Mouse (Mus musculus) thymus, adult 2 months (tissue): ENCODE measurements around the gene Smndc1. TPM values are rescaled to one million over a fixed set of nuclear protein-coding genes. Genes with fewer than 3 reads are reported as not detected.

Experiments used
- DNase-seq: peaks from one replicate; pipeline ENCODE4 v3.0.0; 2021
- H3K27ac ChIP-seq: fragments of 200-500 bp; 2 replicates; pipeline ENCODE4 v1.5.1; 2012; ENCODE audit warnings: low read length, control low read depth; ENCODE audit not compliant: control insufficient read depth, insufficient read depth
- H3K27me3 ChIP-seq: fragments of 200-500 bp; 2 replicates; pipeline ENCODE4 v1.6.1; 2012; ENCODE audit warnings: mild to moderate bottlenecking, low read length, moderate library complexity, mixed read lengths; ENCODE audit not compliant: control insufficient read depth, insufficient read depth
- H3K36me3 ChIP-seq: fragments of 200-500 bp; 2 replicates; pipeline ENCODE4 v1.6.1; 2012; ENCODE audit warnings: mild to moderate bottlenecking, low read length, moderate library complexity; ENCODE audit not compliant: control insufficient read depth, insufficient read depth
- H3K4me1 ChIP-seq: fragments of 200-500 bp; replicated peaks from 2 replicates; pipeline ENCODE4 v1.6.1; 2012; ENCODE audit warnings: low read length; ENCODE audit not compliant: control insufficient read depth, insufficient read depth
- H3K4me3 ChIP-seq: fragments of 200-500 bp; 2 replicates; pipeline ENCODE4 v1.5.1; 2012; ENCODE audit warnings: mild to moderate bottlenecking, low read length, control low read depth, moderate library complexity; ENCODE audit not compliant: control insufficient read depth, insufficient read depth
- CTCF ChIP-seq: fragments of 200-500 bp; IDR thresholded peaks from 2 replicates; pipeline ENCODE4 v1.5.1; 2012; ENCODE audit warnings: mild to moderate bottlenecking, control low read depth, low read length, moderate library complexity, borderline replicate concordance; ENCODE audit not compliant: control insufficient read depth, poor library complexity, insufficient read depth; ENCODE audit errors: extremely low read depth
- POLR2A ChIP-seq: fragments of 200-500 bp; IDR thresholded peaks from 2 replicates; pipeline ENCODE4 v1.6.1; 2012; ENCODE audit warnings: mild to moderate bottlenecking, low read length, control low read depth, moderate library complexity; ENCODE audit not compliant: control insufficient read depth, poor library complexity, insufficient read depth; ENCODE audit errors: extremely low read depth
- WGBS: fragments of 180-500 bp; shearing (Covaris S2); methylation state at CpG from one replicate; pipeline ENCODE4 v1.1.7; 2018; 5-methylcytosine and 5-hydroxymethylcytosine counted together
- polyA plus RNA-seq: library from polyadenylated mRNA; depleted of rRNA; stranded (reverse); fragments of >200 nt; gene quantifications from 2 replicates; pipeline ENCODE4 v1.2.3, GENCODE M21; 2012

The Smndc1 gene
- polyA plus RNA-seq, 1 experiment, result 6.8 TPM

DNA sequence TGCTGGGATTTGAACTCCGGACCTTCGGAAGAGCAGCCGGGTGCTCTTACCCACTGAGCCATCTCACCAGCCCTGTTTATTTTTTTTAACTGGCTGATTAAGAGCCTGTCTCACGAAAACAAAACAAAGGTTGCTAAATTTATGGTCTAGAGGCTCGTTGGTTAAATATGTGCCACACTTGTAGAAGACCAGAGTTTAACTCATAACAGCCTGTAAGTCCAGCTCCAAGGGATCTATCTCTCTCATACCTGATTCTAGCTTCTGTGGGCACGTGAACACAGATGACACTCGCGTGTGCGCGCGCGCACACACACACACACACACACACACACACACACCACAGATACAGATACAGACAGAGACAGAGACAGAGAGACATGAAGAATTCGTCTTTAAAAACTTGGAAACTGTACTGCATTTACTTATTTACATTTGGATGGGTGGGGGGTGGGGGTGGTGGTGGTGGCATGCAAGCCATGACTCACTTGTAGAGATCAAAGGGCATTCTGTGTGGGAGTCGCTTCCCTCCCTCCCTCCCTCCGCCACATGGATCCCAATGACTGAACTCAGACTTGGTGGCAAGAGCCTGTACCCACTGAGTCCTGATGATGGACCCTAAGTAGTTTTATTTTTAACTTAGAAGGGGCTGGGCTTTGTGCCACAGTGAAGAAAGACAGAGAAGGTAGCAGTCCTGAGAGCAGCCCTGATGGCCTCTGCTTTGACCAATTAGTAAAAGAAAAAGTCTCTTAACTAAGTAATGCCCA, 23.4 kb upstream of the Smndc1 start:
- 91% methylated on average over 15 of the region's 15 CpGs for WGBS
- no peaks in the 10 kb centered on the region for H3K36me3 ChIP-seq
- H3K27ac ChIP-seq, result no peak overlapping the region
- H3K27me3 ChIP-seq, result no peaks in the 10 kb centered on the region
- TF ChIP-seq POLR2A, result no peak
- TF ChIP-seq CTCF, result no peak
- no peak for DNase-seq
- H3K4me1 ChIP-seq, result peaks cover 2% of the 10 kb centered on the region
- H3K4me3 ChIP-seq, result no peak overlapping the region

DNA sequence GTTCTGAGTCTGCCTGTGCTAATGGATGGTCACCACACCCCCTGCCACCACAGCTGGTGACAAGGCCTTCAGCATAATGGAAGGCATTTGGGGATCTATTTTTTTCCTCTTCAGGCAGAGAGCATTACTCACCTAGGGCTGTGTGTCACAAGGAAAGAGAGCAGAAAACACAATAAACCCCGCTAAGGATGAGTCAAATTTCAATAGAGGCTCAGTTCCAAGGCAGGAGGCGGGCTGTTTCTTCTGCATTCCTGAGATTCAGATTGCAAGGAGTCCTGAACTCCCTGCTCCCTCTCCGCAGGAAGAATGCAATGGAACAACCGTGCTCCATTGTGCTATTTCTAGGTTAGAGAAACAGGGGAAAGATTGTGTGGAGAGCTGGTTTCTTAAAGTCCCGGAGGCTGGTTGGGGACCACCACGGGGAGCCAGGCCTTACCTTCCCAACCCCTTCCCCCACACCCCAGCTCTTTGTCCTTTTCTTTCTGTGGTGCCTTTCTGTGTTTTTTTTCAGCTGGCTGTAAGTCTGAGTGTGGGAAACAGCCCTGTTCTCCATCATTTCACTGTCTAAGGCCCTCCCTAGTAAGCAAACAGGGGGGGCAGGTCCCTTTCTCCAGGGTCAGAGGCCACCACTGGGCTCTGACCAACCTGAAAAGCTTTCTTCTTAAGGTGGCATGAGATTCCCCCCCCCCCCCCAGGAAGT, 21.9 kb upstream of the Smndc1 start:
- TF ChIP-seq POLR2A (no peak), CTCF (no peak)
- no peaks in the 10 kb centered on the region for H3K27me3 ChIP-seq

DNA sequence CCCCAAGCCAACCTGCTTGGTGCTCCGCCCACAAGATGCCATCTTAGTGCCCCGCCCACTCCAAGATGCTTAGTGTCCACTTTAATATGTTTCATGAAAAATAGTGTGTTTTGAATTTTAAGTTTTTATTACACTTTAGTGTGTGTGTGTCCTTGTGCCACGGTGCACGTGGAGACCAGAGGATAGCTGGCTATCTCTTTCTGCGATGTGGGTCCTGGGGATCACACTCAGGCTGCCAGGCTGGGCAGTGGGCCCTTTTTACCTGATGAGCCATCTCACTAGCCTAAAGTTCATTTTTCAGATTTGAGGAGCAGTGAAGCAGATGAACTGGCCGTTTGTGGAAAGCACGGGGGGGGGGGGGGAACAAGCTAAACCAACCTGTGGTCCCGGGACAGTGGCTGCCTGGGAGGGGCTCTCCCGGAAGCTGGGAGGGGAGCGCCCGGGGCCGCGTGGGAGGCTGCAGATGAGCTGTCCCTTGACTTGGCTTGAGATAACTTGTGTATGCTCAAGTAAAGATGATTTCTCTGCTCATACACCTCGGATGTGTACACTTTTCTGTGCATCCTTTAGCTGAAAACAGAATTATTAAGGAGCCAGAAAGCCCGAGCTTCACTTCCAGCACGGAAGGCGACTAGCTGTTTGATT, 19.4 kb upstream of the Smndc1 start:
- DNase-seq, result no peak
- no peak overlapping the region for H3K27ac ChIP-seq
- H3K27me3 ChIP-seq, result no peaks in the 10 kb centered on the region
- no peak for TF ChIP-seq CTCF
- no peak for TF ChIP-seq POLR2A
- no peaks in the 10 kb centered on the region for H3K36me3 ChIP-seq
- no peak overlapping the region for H3K4me3 ChIP-seq
- H3K4me1 ChIP-seq, result peaks cover 2% of the 10 kb centered on the region
- WGBS, result 65% methylated on average over 17 of the region's 17 CpGs

More for the DNA sequence above, 21.9 kb upstream of the Smndc1 start:
- no peak overlapping the region for H3K4me3 ChIP-seq
- no peaks in the 10 kb centered on the region for H3K36me3 ChIP-seq
- WGBS, result 93% methylated on average over 6 of the region's 6 CpGs
- H3K4me1 ChIP-seq, result peaks cover 2% of the 10 kb centered on the region
- H3K27ac ChIP-seq, result no peak overlapping the region; the same call in 1 of the 2 replicates
- no peak for DNase-seq

DNA sequence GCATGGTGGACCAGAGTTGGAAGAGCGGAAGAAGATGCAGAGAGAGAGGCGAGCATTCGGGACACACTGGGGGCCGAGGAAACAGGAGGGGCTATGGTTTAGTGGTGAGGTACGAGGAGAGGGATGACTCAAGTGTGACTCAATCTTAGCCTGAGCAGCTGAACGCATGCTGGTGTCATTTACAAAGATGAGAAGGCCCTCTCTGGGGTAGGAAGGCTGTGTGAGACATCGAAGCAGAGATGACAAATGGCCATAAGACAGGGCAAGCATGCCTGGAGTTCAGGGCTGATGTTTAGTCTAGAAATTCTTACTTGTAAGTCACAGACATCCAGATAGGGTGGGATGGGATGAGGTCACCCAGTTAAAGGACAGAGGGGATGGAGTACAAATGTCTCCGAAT, 18.0 kb upstream of the Smndc1 start:
- DNase-seq, result no peak
- TF ChIP-seq POLR2A (no peak), CTCF (no peak)
- Histone ChIP-seq H3K4me3 (no peak overlapping the region), H3K36me3 (no peaks in the 10 kb centered on the region), H3K27me3 (no peaks in the 10 kb centered on the region), H3K27ac (no peak overlapping the region), H3K4me1 (peaks cover 2% of the 10 kb centered on the region)
- 92% methylated on average over 8 of the region's 8 CpGs for WGBS

DNA sequence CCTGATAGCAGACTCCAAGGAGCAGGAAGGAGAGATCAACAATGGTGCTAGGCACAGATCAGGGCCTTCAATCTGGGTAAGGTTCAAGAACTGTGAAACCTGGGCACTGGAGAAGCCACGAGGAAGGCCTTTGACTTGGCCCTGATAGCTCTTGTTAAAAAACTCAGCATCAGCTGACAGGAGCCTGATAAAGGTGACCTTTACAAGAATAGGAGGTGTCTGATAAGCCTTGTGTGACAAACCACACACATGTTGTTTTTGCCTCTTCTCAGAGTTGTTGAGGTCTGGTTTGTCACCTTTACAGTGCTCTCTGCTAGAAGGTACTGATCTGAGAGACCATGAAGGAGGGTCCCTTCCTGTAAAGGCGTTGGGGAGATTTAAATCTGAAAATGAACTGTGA, 17.0 kb upstream of the Smndc1 start:
- no peak for TF ChIP-seq CTCF
- TF ChIP-seq POLR2A, result no peak
- no peaks in the 10 kb centered on the region for H3K36me3 ChIP-seq
- no peak overlapping the region for H3K27ac ChIP-seq
- DNase-seq, result no peak
- H3K4me1 ChIP-seq, result no peaks in the 10 kb centered on the region; the same call in 1 of the 2 replicates
- no peaks in the 10 kb centered on the region for H3K27me3 ChIP-seq
- WGBS, result 82% methylated on average over 2 of the region's 2 CpGs
- no peak overlapping the region for H3K4me3 ChIP-seq

DNA sequence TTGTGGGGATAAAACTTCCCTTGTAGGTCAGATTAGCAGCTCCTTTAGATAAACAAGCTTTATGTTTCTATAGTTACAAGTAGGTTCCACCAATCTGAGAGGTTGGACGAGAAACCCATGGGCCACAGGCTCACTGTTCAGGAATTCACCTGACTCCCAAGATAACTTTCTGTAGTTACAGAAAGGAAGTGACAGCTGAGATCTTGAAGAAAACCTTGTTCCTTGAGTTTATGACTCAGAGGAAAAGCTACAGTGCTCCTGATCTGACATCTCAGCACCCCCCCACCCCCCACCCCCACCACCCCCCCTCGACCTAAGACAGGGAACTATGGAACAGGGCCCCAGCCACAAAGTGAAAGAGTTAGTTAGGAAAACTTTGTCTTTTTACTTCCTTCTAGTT, 15.4 kb upstream of the Smndc1 start:
- Histone ChIP-seq H3K4me1 (no peaks in the 10 kb centered on the region; the same call in 1 of the 2 replicates), H3K27me3 (no peaks in the 10 kb centered on the region), H3K36me3 (no peaks in the 10 kb centered on the region), H3K4me3 (no peak overlapping the region), H3K27ac (no peak overlapping the region)
- DNase-seq, result no peak
- 40% methylated on average over 2 of the region's 2 CpGs for WGBS
- TF ChIP-seq POLR2A (no peak), CTCF (no peak)
